Mouse (Mus musculus): ENCODE results near the gene Gatad2b.
"Not testable (repeated sequence)": the region's sequence is repeated elsewhere in the genome, so short reads cannot be mapped to it uniquely, and the experiment has no call there.

Gene Gatad2b

DNA sequence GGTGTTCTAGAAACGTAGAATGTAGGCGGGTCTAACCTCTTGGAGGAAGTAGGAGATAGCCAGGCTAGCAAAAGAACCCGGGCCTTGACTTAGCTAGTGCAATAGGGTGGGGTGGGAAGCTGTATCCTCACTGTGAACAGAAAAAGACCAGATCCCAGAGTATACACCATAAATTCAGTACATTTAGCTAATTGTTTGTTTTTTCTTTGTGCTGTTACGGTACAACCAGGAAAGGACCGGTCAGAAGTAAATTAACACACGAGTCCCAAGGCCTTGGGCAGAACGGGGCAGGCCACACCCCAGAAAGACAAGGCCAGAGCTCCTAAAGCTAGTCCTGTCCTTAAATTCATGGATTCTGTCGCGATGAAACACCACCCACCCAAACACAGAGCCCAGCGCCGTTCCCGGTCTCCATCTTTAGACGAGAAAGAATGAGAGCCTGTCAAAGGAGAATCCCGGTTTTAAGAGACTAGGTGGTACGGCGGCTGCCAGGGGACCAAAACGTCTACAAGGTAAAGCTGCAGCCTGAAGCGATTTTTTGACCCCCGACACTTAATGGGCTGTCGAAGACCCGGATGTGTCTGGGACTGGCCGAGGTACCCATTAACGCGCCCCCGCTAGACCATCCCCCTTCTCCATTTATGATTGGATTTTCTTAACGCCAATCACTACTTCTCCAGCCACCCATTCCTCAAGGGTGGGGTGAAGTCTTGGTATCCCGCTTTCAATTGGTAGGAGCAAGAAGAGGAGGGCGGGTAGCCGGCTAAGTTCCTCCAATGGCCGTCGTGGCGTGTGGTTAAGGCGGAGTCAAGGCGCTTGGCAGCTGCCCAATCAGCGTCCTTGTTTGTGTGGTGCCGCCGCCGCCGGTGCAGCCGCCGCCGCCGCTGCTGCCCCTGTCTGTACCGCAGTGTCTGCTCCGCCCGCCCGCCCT, at the start of gene Gatad2b:
TSS of gene Gatad2b (plus strand) at position 834 of the 931 bp plus-strand sequence.
- DNase-seq = peak; percentile 98 to 99

DNA sequence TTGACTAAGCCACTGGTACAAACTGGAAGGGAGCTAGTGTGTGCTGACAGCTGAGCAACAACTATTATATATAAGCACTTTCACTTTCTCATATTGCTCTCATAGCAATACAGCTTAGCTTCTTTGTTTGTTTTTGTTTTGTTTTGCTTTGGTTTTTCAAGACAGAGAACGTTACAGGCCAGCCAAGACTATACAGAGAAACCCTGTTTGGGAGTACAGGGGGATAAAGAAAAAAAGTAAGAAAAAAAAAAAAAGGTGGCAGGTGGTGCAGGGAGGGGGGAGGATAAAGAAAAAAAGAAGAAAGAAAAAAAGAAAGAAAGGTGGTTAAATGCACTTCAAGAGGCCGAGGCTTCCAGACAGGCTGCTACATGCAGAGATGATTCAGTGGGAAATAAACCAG, 47.6 kb upstream of the Gatad2b start:
- no peak for DNase-seq

DNA sequence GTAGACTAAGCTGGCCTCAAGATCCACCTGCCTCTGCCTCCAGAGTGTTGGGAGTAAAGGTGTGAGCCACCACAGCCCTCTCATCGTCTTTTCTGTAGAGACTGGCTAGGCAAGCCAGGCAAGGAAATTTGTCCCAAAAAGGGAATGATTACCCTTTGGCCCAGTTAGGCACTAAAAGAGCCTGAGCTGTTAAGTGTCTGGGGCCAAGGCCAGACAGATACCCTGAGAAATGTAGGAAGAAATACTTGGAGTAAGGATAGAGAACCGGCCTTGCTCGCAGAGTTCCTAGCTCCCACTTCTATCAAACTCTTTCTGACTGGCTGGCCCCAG, 45.4 kb upstream of the Gatad2b start:
- no peak for DNase-seq

DNA sequence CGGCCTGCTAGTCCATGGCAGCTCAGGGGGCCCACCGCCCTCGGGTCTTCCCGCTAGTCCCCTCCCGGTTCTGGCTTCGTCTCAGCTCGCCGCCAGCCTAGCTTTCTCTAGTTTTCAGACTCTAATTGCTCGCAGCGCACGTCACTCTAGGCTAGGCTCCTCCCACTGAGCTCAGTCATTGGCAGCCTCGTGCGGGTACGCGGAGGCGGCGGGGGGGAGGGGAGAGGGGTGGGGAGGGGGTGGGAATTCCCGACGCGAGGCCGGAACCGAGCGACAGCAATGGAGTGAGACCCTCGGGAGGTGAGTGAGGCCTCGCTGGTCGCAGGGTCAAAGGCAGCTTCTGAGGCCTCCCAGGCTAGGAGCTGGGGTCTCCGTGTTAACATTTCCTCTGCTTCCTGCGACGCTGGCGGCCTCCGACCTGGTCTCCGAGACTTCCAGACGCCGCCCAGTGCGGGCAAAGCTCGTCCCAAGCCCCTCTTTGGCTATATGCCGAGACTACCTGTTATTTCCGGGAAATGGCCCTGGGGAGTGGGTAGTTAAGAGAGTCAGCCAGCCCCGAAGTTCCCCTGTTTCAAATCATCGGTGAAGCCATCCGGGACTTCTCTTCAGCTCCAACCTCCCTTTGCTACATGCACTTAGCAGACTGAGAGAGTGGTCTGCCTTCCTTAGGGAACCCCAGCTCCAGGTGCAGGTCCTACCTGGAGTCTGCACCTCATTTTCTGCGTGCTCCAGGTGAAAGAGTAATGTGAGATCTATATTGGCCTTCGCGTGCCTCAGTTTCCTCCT, 44.8 kb upstream of the Gatad2b start, which contains the start of gene Slc39a1:
TSS of gene Slc39a1 (plus strand) at position 213 of the 786 bp plus-strand sequence.
- peak; percentile 95 to 97 for DNase-seq

DNA sequence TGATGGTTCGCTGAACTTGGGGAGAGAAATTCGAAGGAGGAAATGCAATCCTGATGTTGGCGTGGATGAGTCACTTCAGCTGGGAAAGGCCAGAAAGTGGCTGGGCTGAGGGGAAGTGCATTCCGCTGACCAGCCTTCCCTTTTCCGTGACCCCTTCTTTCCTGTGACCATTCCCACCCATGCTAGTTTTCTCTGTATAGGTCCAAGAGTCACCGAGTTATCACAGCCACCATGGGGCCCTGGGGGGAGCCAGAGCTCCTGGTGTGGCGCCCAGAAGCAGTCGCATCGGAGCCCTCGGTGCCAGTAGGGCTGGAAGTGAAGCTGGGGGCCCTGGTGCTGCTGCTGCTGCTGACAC, 44.3 kb upstream of the Gatad2b start:
- peak; percentile 47 to 71 for DNase-seq

DNA sequence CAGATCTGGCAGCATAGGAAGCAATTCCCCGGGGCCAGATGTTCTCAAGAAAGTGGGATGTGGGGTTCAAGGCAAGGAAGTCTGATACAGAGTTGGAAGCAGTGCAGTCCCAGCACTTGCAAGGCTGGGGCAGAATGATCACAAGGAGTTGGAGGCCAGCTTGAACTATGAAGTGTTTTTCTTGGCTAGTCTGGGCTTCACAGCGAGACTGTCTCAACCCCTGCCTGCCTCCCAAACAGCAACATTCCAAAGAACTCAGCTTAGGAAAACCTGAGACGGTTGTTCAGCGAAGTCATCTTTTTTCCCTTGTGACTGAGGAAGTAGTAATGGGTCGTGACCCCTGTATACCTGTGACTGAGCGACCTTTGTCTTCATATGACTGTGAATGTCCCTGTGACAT, 42.2 kb upstream of the Gatad2b start:
- no peak for DNase-seq

DNA sequence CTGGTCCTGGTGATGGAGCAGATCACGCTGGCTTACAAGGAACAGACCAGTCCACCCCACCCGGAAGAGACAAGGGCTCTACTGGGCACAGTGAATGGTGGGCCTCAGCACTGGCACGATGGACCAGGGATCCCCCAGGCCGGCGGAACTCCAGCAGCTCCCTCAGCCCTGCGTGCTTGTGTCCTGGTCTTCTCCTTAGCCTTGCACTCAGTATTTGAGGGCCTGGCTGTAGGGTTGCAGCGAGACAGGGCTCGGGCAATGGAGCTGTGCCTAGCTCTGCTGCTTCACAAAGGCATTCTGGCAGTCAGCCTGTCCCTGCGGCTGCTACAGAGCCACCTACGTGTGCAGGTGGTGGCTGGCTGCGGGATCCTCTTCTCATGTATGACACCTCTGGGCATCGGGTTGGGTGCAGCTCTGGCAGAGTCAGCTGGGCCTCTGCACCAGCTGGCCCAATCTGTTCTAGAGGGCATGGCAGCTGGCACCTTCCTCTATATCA, 41.2 kb upstream of the Gatad2b start:
- not testable (repeated sequence) for DNase-seq

DNA sequence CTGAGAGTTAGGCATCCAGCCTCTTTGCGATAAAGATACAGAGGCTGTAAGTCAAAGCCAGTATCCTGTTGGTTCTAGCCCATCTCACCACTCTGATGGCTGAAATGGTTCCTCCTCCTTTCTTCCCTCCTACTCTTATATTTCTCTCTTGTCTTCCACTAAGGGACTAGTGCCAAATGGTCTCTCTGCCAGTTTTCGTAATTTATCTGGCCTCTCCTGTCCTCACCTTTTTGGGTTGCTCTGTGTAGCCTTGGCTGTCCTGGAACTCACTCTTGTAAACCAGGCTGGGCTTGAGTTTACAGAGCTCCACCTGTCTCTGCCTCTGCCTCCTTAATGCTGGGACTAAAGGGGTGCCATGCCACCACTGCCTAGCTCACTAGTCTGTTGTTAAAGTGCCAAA, 40.3 kb upstream of the Gatad2b start:
- DNase-seq = not testable (repeated sequence)

DNA sequence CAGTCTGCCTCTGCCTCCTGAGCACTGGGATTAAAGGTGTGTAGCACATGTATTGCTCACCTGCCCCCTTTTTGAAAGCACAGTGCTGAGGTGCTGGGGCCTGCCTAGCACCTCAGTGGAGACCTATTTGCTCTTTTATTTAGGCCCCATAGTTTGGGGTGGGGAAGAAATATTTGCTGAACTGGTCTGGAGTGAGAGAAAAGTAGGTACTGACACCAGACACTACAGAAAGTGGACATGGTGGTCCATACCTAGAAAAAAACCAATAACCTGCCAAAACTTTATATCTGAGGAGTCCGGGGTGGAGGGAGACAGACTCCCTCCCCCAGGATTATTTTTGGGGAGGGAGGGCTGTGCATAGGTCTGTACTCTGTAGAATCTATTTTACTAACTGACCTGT, 39.8 kb upstream of the Gatad2b start:
- DNase-seq = not testable (repeated sequence)

DNA sequence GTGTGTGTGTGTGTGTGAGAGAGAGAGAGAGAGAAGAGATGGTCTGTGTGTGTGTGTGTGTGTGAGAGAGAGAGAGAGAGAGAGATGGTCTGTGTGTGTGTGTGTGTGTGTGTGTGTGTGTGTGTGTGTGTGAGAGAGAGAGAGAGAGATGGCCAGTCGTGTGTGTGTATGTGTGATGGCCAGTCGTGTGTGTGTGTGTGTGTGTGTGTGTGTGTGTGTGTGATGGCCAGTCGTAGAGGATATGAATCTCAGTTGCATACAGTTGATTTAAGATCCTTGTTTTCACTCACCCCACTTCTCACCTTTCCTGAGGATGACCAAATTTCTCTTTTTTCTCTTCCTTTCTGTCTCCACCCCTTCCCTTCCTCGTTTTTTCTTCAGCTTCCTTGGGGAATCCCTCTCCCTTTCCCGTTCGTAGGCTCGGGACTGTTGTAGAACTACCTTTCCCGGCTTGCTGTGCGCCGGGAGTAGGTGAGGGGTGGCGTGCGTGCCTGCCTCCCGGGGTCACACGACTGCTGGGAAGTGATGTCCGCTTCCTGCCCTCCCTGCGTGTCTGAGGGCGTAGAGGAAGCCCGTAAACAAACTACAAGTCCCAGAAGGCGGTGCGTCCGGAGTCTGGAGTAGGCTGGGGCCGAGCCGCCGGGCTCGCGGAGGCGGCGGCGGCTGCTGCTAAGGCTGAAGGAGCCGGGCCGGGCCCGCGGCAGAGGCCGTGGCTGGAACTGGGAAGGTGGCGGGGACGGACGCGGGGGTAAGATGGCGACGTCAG, 39.1 kb upstream of the Gatad2b start, which contains the start of gene Crtc2:
TSS of gene Crtc2 (plus strand) at position 511 of the 766 bp plus-strand sequence.
- peak; percentile 94 to 97 for DNase-seq

DNA sequence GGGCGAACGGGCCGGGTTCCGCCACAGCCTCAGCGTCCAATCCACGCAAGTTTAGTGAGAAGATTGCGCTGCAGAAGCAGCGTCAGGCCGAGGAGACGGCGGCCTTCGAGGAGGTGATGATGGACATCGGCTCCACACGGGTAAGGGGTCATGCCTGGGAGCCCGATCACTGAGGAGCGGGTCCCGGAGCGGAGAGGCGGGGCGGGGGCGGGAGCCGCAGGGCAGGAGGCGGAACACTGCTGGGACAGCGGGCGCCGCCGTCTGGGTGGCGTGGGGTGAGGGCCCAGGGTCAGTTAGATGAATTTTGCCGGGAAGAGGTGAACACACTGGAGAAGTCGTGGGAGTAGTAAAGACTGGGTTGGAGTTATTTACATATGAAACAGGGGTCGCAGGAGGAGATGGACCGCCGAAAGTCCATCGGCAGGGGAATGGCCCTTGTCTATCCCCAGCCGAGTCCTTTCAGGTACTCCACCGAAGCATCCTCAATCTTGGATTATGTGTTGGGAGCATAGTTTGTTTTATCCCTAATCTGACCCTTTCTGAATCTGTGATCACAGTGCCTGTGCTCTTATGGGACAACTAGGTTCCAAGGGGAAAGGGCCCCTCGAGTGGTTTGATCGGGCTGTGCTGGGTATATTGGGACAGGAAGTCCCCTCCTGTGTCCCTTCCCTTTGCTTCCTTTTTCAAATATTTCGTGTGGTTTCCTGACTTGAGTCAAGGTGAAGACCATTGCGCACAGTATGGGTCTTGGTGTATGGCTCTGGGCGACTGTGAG, 38.4 kb upstream of the Gatad2b start:
- no peak for DNase-seq

DNA sequence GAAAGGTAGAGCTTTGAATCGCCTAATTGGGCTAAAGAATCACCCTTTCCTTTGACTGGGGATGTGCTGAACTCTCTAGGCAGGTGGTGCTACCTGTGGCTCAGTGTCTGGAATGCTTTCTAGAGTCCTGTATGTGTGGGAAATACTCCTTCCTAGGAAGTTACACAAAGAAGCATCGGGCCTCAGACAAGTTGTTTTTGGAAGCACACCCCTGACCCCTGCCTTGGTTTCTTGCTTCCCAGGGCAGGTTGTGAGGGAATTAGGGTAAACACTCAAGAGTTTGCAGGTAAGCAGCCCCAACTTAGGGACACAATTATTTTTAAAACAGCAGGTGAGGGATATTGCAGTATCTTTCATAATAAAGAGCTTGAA, 37.8 kb upstream of the Gatad2b start:
- DNase-seq = no peak

DNA sequence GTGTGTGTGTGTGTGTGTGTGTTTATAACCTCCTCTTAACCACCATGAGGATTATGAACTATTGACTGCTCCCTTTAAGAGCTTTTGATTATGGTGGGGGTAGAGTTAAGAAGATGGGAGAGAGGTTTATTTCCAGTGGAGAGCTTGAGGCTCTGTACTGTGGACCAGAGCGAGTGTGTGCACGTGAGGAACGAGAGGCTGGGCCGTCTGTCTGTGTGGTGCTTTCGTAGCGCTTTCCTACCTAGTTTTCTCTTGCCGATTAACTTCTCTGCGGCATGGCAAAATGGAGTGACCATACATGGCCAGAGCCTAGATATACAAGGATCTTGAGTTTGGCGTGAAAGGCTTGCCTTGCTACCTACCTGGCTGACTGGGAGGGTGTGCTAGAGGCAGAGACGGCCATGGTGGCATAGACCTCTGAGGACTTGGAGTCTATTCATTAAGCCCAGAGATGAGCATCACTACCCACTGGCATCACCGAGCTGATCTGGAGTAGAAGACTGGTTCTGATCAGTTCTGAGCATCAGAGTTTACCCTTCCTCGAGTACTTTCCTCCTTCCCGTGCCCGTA, 37.1 kb upstream of the Gatad2b start:
- DNase-seq = no peak

DNA sequence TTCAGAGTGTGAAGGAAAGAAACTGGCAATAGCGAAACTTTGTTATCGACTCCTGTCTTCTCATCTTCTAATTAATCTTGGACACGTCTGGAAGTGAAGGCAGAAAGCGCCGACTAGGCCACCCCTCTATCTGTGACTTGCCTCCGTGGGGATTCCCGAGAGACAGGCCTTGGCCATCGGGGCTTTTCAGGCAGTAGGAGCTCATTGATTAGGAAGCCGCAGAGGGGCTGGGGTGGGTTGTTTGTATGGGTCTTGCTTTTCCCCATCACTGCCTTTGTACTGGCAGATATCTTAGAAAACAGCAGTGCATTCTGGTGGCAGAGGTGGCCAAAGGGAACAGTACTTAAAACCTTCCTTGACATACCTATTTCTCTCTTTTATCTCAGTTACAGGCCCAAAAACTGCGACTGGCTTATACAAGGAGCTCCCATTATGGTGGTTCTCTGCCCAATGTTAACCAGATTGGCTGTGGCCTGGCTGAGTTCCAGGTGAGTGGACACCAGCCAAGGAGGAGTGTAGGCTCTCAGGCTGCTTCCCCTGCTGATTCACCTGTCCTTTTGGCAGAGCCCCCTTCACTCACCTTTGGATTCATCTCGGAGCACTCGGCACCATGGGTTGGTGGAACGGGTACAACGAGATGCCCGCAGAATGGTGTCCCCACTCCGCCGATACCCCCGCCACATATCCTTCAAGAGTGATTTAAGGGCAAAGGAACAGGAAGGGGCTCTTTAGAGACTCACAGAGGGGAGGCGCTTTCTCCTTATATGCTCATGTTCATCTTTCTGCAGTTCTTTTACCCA, 36.0 kb upstream of the Gatad2b start:
- DNase-seq = no peak

DNA sequence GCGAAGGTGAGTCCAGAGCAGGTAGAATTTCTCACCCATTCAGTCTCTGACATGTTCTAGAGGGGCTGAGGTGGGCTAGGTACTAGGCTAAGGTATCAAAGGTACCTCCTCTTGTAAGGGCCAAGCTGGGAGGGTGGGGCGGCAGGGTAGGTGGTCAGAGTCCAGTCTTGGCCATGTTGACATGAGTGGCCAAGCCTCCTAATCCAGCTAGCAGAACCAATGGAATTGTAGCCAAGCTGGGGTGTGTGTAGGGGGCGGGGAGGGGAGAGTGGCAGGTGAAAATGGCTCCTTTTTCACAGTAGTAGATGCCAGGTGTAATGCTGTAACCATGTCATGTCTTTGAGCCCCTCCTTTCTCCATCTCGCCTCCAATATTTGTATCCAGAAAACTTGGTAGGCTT, 34.5 kb upstream of the Gatad2b start:
- no peak for DNase-seq

DNA sequence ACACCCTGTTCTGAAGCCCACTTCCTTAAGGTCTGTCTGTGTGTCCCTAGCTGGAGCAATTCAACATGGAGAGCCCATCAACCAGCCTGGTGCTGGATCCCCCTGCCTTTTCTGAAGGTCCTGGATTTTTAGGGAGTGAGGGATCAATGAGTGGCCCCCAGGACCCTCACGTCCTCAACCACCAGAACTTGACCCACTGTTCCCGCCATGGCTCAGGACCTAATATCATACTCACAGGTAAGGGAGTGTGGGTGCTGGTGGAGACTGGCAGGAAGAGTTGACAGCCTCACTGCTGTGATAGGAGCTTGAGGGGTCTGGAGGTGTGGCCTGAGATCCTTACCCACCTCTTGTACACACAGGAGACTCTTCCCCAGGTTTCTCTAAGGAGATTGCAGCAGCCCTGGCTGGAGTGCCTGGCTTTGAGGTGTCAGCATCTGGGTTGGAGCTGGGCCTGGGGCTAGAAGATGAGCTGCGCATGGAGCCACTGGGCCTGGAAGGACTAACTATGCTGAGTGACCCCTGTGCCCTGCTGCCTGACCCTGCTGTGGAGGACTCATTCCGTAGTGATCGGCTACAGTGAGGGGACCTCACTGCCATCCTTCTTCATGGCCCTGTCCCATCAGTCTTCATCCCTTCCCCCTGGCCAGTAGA, 29.7 kb upstream of the Gatad2b start:
- no peak for DNase-seq

DNA sequence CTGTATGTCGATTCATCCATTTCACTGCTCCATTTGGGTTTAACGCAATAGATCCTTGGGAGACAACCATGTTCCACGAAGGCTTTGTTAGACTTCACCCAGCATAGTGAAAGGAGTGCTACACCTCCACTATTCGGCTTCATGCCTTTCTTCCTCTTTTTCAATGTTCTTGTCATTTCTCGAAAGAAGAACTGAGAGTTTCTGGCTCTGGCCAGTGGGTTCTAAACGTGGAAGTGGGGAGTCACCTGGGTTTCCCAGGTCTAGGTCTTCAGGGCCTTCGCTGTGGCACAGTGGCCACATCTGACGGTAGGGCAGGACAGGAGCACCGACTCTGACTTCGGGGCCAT, 28.3 kb upstream of the Gatad2b start:
- no peak for DNase-seq

DNA sequence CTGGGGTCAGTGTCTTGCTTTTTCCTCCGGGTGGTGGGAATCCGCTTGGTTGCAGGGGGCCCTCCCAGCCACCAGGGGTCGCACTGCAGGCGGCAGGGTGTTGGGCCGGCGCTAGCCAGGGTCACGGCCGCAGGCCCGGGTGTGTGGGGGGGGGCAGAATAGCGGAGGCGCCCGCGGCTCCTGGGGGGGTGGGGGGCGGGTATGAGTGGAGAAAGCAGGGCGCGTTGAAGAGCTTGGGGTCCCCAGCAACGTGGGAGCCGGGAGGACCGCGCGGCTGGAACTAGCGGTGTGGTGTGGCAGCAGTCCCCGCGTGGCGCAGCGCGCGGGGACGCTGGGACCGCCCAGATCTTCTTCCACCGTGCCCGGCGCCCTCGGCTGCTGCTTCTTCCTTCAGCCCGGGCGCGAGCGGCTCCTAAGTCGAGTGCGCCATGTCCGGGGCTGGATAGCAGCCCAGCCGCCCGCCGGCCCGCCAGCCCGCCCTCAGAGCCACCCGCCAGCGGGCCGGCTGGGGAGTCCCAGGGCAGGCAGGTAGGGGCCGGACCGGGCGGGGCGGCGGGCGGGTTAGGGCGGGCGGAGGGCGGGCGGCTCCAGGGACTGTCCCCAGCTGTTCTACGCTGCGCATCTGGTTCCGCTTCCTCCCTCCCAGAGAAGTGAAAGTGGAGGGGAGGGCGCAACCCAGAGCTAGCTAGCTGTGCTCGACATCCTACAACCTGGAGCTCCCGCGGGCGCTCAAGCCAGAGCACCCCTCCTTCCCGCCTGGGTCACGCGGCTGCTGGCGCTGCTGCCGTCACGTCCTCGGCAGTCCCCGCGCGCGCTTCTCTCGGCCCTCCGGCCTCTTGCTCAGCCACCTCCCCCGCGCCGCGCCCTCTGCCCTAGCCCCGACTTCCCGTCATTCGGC, 27.7 kb upstream of the Gatad2b start, which contains the start of gene Dennd4b:
TSS of gene Dennd4b (plus strand) at position 152 of the 898 bp plus-strand sequence.
- DNase-seq = peak; percentile 96
